Mouse (Mus musculus): ENCODE measurements around the gene Snapc4.

Snapc4 gene

GRCm38 (mm10) chr2:26372396-26372795 is 8.1 kb downstream of the Snapc4 start:
- no peak for DNase-seq (ENCODE audit: low spot score)

- peak; percentile 10 for DNase-seq (ENCODE audit: low spot score)
Measured at GRCm38 (mm10) chr2:26368572-26368971, 11.9 kb downstream of the Snapc4 start.

DNA sequence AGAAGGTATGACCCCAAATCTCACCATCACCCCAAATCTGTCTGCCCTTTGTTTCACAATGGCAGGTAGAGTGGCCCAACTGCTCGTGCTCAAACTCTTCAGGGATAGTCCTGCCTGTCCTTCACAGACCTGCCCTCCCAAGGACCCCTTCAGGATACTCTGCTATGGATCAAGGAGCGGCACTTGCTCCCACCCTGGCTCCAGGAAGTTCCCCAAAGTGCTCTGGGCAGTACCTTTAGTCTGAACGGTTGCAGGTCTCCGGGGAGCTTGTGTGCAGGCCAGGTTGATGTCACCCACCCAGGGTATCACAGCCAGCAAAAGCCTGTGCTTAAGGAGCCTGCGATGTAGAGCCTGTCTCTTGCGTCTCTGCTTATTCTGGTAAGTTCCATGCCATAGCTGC is 12.5 kb downstream of the Snapc4 start:
- DNase-seq (ENCODE audit: low spot score) = no peak

DNA sequence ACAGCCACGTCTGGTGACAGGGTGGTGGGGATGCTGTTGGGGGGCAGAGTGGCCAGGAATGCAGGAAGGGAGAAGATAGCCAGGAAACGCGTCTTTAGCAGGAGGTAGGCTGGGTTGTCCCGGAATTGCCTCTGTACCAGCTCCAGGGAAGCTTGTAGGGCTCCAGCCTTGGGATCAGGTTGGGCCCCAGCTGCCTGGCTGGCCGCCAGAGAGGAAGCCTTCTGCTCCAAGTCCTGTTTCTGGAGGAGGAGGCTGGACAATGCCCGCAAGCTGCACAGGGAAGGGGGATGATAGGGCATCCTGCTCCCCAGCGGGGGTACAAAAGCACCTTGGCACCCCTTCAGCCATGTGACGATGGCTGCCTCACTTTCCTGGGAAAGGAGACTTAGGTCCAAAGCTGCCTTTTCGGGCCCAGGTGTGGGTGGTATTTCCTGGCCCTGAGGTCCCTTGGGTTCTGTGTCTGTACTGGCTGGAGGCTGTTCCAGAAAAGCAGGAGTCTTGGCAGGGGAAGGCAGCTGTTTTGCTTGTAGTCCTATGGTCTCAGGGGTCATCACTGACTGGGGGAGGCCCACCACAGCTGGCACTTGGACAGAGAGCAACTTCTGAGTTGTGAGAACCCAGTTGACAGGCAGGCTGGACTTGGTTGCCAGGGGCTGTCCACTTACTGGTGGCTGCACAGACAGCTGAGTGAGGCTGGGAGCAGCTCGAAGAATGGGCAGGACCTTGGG is 15.6 kb downstream of the Snapc4 start:
- DNase-seq (ENCODE audit: low spot score) = peak; percentile 80

DNA sequence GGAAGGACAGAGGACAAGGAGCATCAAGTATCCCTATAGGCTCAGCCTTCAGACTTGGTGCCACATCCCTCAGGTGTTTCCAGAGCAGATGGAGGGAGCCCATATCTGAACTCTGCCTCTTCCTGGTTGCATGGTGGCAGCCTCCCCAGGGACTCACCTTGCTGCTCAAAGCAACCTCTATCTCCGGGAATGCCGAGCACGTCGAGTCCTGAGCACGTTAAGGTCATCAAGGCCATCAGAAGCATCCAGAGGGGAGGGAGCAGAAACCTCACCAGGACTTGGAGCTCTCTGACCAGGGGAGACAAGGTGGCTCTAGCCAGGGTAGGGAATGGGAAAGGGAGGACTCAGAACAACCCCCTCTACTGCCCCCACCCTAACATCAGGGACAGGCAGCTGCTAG is 17.0 kb downstream of the Snapc4 start:
- no peak for DNase-seq (ENCODE audit: low spot score)

DNA sequence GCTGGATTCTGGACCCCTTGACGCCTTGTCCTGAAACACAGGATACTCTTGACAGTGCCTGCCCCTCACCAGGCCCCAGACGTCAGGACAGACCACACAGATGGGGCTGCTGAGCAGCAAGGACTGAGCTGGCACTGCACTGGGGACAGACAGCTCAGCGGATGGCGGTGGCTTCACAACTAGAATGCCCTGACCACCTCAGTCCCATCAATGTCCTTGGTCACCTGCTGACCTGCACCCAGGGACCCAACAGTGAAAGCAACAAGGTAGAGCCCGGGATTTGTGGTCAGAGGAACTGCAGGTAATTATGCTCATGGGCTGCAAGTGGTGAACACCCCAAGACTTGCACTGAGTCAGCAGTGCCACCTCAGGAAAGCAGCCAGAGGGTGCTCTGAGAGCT is 17.5 kb downstream of the Snapc4 start:
- DNase-seq (ENCODE audit: low spot score) = no peak

GRCm38 (mm10) chr2:26360772-26361171 is 19.7 kb downstream of the Snapc4 start, which contains the start of gene Card9:
Gene Card9 (minus strand): TSS chr2:26360918.
- no peak for DNase-seq (ENCODE audit: low spot score)

DNA sequence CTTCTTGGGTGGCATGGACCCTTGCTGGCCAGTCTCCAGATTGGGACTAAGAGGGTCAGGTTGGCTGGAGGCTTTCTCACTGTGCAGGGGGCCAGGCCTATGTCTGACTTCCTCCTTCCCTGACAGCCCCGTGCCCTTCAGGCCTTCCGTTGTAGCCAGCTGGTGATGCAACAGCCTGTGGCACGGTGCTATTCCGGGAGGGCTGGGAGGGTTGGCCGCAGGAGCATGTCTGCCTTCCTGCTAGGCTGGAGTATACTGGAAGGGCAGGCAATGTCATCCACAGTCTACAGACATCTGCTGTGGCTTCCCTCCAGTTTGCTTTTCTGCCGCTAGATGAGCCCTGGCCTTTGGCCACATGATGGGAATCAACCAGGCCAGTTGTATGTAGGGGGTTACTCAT is 20.5 kb downstream of the Snapc4 start:
- DNase-seq (ENCODE audit: low spot score) = peak; percentile 38

- DNase-seq (ENCODE audit: low spot score) = no peak
Measured at GRCm38 (mm10) chr2:26358667-26359320, 21.7 kb downstream of the Snapc4 start.

- DNase-seq (ENCODE audit: low spot score) = no peak
Measured at GRCm38 (mm10) chr2:26357484-26357883, 23.0 kb downstream of the Snapc4 start.

GRCm38 (mm10) chr2:26356678-26357077 is 23.8 kb downstream of the Snapc4 start:
- DNase-seq (ENCODE audit: low spot score) = no peak

DNA sequence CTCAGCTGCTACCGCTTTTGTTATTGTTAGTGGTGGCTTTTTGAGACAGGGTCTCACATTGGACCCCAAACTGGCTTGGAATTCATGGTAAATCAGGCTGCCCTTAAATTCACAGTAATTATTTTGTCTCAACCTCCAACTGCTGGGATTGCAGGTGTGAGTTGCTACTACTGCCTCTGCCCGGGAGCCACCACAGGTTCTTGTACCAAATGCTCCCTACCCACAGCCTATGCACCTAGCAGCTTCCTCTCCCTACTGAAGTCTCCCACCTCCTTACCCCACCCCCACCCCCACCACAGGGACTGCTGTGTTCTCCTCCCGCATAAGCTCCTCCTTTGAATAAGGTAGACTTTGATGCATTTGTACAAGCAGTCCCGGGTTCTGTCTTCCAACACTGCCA is 24.2 kb downstream of the Snapc4 start:
- DNase-seq (ENCODE audit: low spot score) = no peak

- peak; percentile 24 for DNase-seq (ENCODE audit: low spot score)
Measured at GRCm38 (mm10) chr2:26354401-26354800, 26.1 kb downstream of the Snapc4 start.

DNA sequence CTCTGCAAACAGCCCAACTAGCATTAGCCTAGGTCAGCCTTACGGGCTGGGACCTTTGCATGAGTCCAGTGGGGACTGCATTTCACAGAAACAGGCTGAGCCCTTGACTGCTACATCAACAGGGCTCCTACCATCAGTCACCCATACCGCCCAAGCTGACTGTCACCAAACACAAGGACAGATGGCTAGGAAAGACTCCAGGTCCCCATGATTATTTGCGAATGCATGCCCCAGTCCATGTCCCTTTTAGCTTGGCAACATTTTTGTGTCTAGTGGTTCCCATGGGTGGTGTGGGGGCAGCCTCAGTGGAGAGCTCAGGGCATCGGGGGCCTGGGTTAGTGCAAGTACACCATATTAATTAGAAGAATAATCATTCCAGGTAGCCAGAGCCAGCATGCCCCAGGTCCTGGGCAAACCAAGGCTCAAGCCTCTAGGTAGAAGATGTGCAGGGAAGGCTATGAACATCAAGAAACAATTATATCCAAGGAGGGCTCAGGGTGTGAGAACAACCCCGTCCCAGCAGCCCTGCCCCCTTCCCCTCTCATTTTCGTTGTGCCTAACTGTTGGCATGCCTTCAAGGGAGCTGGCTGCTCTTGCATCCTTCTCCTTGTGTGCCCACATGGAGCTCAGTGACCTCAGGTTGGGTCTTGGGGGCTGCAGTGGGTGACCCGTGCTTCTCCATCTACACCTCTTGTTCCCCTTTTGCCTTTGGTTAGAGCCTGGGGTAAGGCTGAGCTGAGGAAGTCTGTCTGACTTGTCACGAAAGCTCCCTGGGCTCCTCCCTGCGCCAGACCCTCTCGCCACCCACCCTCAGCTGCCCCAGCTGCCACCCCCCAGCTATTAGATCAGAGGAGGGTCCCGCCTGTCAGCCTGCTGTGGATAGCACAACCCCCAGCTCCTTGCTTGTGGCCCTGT is 27.1 kb downstream of the Snapc4 start:
- DNase-seq (ENCODE audit: low spot score) = no peak

DNA sequence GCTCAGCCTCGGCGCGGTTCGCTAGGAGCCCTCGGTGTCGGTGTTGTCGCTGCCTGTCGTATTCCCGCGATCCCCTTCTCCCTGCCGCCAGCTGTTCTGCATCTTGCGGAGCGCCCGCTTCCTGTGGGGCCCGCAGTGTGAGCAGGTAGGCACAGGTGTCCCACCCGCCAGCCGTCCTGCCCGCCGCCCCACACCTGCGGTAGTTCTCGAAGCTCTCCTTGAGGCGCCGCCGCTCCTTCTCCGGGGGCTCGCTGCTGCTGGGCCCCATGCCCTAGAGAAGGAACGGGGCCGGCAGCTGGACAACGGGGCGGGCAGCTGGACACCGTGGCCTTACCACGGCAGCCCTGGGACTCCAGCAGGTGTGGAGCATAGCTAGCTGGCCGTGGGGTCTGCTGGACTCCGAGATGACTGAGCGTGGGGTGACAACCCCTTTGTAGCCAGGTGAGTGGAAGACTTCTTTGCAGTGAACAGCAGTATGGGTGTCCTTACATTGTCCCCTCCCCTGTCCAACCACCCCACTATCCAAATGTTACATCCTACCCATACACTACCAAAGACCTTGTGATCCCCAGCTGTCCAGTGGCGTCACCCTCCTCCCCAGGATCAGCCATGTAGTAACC is 28.1 kb downstream of the Snapc4 start:
- no peak for DNase-seq (ENCODE audit: low spot score)

GRCm38 (mm10) chr2:26351358-26352290 is 28.8 kb downstream of the Snapc4 start, which contains the start of gene Dnlz:
Gene Dnlz (minus strand): TSS chr2:26352110.
- peak; percentile 88 for DNase-seq (ENCODE audit: low spot score)

DNA sequence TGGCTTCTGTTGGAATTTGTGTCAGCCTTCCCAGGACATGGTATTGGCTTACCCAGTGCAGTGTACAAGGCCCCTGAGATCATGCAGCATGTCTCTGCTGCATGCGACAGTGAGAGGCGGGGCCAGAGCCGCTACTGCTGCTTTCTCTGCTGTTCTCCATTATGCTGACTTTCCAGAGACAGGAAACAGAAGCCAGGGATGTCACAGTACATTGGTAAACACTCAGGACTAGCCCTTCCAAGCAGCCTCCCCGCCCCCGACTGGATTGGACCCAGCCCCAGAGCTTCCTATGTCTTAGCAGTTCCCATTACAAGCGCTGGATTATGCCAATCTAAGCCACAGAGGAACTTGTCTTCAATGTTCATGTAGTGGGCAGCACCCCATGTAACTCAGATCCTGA is 32.2 kb downstream of the Snapc4 start:
- peak; percentile 28 for DNase-seq (ENCODE audit: low spot score)

DNA sequence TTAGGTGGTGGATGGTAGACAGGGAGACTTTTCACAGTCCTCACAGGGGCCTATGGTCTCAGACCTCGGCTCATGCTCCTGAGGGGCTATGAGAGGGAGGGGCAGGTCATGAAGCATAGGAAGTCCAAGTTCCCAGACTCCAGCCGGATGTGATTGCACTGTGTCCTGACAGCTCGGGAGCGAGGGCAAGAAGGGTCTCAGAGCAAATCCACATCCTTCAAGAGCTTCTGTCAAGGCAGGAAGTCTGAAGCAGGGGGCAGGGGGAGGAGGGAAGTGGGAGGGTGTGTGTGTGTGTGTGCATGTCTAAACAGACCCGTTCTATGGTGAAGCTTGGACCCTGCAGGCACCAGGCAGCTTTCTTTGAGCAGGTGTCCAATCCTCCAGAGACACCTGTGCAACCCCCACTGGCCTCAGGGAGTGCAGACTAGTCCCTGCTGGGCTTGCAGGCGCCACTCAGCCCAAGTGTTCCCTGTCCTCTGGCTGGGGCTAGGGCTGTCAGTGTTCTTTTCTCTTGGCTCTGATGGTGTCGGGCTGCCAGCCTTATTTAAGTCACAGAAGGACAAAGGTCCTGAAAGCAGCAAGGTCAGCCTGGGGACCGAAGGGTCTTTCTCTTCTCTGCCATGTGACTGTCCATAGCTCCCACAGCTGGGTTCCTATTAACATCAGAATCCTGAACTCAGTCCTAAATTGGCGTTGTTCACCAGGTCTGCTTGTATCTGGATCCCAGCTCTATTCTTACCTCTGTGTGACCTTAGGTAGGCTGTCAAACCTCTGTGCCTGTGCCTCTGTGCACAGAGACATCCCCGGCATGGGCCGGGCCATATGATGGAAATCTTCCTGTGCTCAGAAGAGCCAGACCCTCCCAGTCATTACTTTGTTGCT is 37.6 kb downstream of the Snapc4 start:
- DNase-seq (ENCODE audit: low spot score) = no peak

GRCm38 (mm10) chr2:26342044-26342443 is 38.4 kb downstream of the Snapc4 start:
- DNase-seq (ENCODE audit: low spot score) = no peak

DNA sequence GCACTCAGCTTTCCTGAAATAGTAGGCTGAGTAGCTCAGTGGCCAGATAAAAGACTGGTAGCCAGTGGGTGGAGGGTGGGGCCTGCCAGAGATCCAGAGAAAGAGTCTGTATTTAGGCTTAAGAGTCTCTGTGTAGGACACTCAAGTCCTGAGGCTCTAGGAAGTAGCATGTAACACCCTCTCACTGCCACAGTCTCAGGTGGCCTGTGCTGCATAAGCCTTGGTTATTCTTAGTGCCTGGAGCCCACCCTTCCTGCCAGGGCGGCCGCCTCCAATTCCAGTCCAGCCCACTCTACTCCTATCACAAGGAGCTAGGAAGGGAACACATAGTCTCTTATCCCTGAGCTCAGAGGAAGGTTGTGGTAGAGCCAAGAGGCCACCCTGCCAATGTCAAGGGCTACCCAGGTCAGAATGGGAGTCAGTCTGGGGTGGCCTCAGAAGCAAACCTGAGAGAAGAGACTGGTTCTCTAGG is 38.9 kb downstream of the Snapc4 start:
- DNase-seq (ENCODE audit: low spot score) = no peak

Measured in adipocyte (in vitro differentiated cells).